Mouse (Mus musculus) hindbrain, embryonic 10.5 days (tissue): Measurements from ENCODE around the gene Nhsl1. TPM values are rescaled to one million over a fixed set of nuclear protein-coding genes. Genes with fewer than 3 reads are reported as not detected.
A peak's percentile ranks its signal among the peaks of the same experiment; 100 is the strongest.

Source experiments
- DNase-seq: peaks from one replicate; pipeline ENCODE4 v3.0.0-alpha.2; 2017; ENCODE audit warnings: low spot score
- H3K27ac ChIP-seq: fragments of 300-500 bp; sonication (generic); 2 replicates; pipeline ENCODE4 v1.5.1; 2016; ENCODE audit warnings: mild to moderate bottlenecking, moderate library complexity
- H3K27me3 ChIP-seq: fragments of 300-500 bp; sonication (generic); 2 replicates; pipeline ENCODE4 v1.6.1; 2016; ENCODE audit warnings: mild to moderate bottlenecking; ENCODE audit not compliant: poor library complexity, insufficient read depth, severe bottlenecking
- H3K36me3 ChIP-seq: fragments of 300-500 bp; sonication (generic); 2 replicates; pipeline ENCODE4 v1.6.1; 2016; ENCODE audit warnings: mild to moderate bottlenecking, moderate library complexity
- H3K4me1 ChIP-seq: fragments of 300-500 bp; sonication (generic); replicated peaks from 2 replicates; pipeline ENCODE4 v1.6.1; 2016; ENCODE audit warnings: mild to moderate bottlenecking
- H3K4me3 ChIP-seq: fragments of 300-500 bp; sonication (generic); 2 replicates; pipeline ENCODE4 v1.5.1; 2016; ENCODE audit warnings: mild to moderate bottlenecking, moderate library complexity
- H3K9me3 ChIP-seq: fragments of 300-500 bp; sonication (generic); 2 replicates; pipeline ENCODE4 v1.6.1; 2016; ENCODE audit warnings: mild to moderate bottlenecking, moderate library complexity
- WGBS: fragments of 180-500 bp; shearing (Covaris S2); methylation state at CpG from one replicate; pipeline ENCODE4 v1.1.7; 2016; 5-methylcytosine and 5-hydroxymethylcytosine counted together
- polyA plus RNA-seq: library from polyadenylated mRNA; unstranded; fragments of >200 nt; fragmentation: Nextera tagmentation; extraction: Ambion mirVana; gene quantifications from 2 replicates; pipeline ENCODE4 v1.2.1, GENCODE M21; 2016

The Nhsl1 gene
- polyA plus RNA-seq, 1 experiment from 2014 or later, result 15.7 TPM

GRCm38 (mm10) chr10:18463071-18463841 lies 144.5 kb downstream of the Nhsl1 start:
- no peak overlapping the region for H3K4me3 ChIP-seq
- H3K27me3 ChIP-seq, result no peaks in the 10 kb centered on the region
- peak overlapping the region; percentile 72 for H3K27ac ChIP-seq
- no peaks in the 10 kb centered on the region for H3K36me3 ChIP-seq
- 60% methylated on average over 23 of the region's 23 CpGs for WGBS
- no peak for DNase-seq
- H3K4me1 ChIP-seq, result peaks cover 47% of the 10 kb centered on the region
- H3K9me3 ChIP-seq, result no peaks in the 10 kb centered on the region

GRCm38 (mm10) chr10:18468396-18468795 lies 149.6 kb downstream of the Nhsl1 start:
- DNase-seq, result no peak
- H3K4me3 ChIP-seq, result no peak overlapping the region
- WGBS, result 41% methylated on average over 4 of the region's 4 CpGs
- H3K9me3 ChIP-seq, result no peaks in the 10 kb centered on the region
- H3K36me3 ChIP-seq, result peaks cover 10% of the 10 kb centered on the region
- H3K27ac ChIP-seq, result 0 out of 2 replicates have a peak overlapping the region, but pooled peaks have one; percentile 89
- H3K4me1 ChIP-seq, result peaks cover 55% of the 10 kb centered on the region
- H3K27me3 ChIP-seq, result no peaks in the 10 kb centered on the region

- WGBS, result 0% methylated on average over 17 of the region's 17 CpGs
- H3K27me3 ChIP-seq, result no peaks in the 10 kb centered on the region
- peak overlapping the region; percentile 89 for H3K27ac ChIP-seq
- H3K4me3 ChIP-seq, result peak overlapping the region; percentile 48
- H3K36me3 ChIP-seq, result peaks cover 18% of the 10 kb centered on the region
- H3K9me3 ChIP-seq, result no peaks in the 10 kb centered on the region
- peak; percentile 77 for DNase-seq
- peaks cover 50% of the 10 kb centered on the region for H3K4me1 ChIP-seq
Observed at GRCm38 (mm10) chr10:18469279-18470135, 150.7 kb downstream of the Nhsl1 start.

- WGBS, result 17% methylated on average over 20 of the region's 20 CpGs
- peaks cover 54% of the 10 kb centered on the region for H3K4me1 ChIP-seq
- H3K27me3 ChIP-seq, result no peaks in the 10 kb centered on the region
- peak; percentile 42 for DNase-seq
- no peaks in the 10 kb centered on the region for H3K9me3 ChIP-seq
- H3K36me3 ChIP-seq, result peaks cover 24% of the 10 kb centered on the region
- H3K27ac ChIP-seq, result peak overlapping the region; percentile 89
- H3K4me3 ChIP-seq, result peak overlapping the region; percentile 48
Observed at GRCm38 (mm10) chr10:18470351-18471060, 151.7 kb downstream of the Nhsl1 start.

- Histone ChIP-seq H3K9me3 (no peaks in the 10 kb centered on the region), H3K4me1 (peaks cover 54% of the 10 kb centered on the region), H3K27ac (peak overlapping the region; percentile 89), H3K36me3 (peaks cover 30% of the 10 kb centered on the region), H3K4me3 (peak overlapping the region; percentile 48), H3K27me3 (no peaks in the 10 kb centered on the region)
- DNase-seq, result no peak
- WGBS, result 91% methylated on average over 5 of the region's 5 CpGs
Observed at GRCm38 (mm10) chr10:18471648-18472047, 152.9 kb downstream of the Nhsl1 start.

GRCm38 (mm10) chr10:18475126-18475525 lies 156.3 kb downstream of the Nhsl1 start:
- 86% methylated on average over 6 of the region's 6 CpGs for WGBS

GRCm38 (mm10) chr10:18478294-18478693 lies 159.5 kb downstream of the Nhsl1 start:
- Histone ChIP-seq H3K36me3 (peaks cover 46% of the 10 kb centered on the region), H3K4me3 (no peak overlapping the region), H3K9me3 (no peaks in the 10 kb centered on the region), H3K27ac (no peak overlapping the region), H3K27me3 (no peaks in the 10 kb centered on the region), H3K4me1 (peaks cover 30% of the 10 kb centered on the region)
- no peak for DNase-seq
- WGBS, result 91% methylated on average over 4 of the region's 4 CpGs

More at GRCm38 (mm10) chr10:18475126-18475525, 156.3 kb downstream of the Nhsl1 start:
- H3K4me1 ChIP-seq, result peaks cover 32% of the 10 kb centered on the region
- H3K4me3 ChIP-seq, result no peak overlapping the region
- H3K36me3 ChIP-seq, result peaks cover 55% of the 10 kb centered on the region
- H3K9me3 ChIP-seq, result no peaks in the 10 kb centered on the region
- H3K27ac ChIP-seq, result no peak overlapping the region
- H3K27me3 ChIP-seq, result no peaks in the 10 kb centered on the region
- no peak for DNase-seq

- WGBS, result 90% methylated on average over 3 of the region's 3 CpGs
- no peak for DNase-seq
- Histone ChIP-seq H3K36me3 (peaks cover 36% of the 10 kb centered on the region), H3K27ac (no peak overlapping the region), H3K4me3 (no peak overlapping the region), H3K4me1 (peaks cover 30% of the 10 kb centered on the region), H3K27me3 (no peaks in the 10 kb centered on the region), H3K9me3 (no peaks in the 10 kb centered on the region)
Observed at GRCm38 (mm10) chr10:18479285-18479684, 160.5 kb downstream of the Nhsl1 start.

- Histone ChIP-seq H3K9me3 (no peaks in the 10 kb centered on the region), H3K36me3 (peaks cover 31% of the 10 kb centered on the region), H3K27me3 (no peaks in the 10 kb centered on the region), H3K27ac (no peak overlapping the region), H3K4me3 (no peak overlapping the region), H3K4me1 (peaks cover 27% of the 10 kb centered on the region)
- whole genome bisulfite sequencing, result 93% methylated on average over 10 of the region's 10 CpGs
- DNase-seq, result no peak
Observed at GRCm38 (mm10) chr10:18480836-18481235, 162.1 kb downstream of the Nhsl1 start.

- peak; percentile 25 for DNase-seq
- H3K4me1 ChIP-seq, result peaks cover 27% of the 10 kb centered on the region
- H3K27me3 ChIP-seq, result no peaks in the 10 kb centered on the region
- H3K9me3 ChIP-seq, result no peaks in the 10 kb centered on the region
- H3K27ac ChIP-seq, result peak overlapping the region; percentile 81
- no peak overlapping the region for H3K4me3 ChIP-seq
- 17% methylated on average over 4 of the region's 4 CpGs for WGBS
- peaks cover 18% of the 10 kb centered on the region for H3K36me3 ChIP-seq
Observed at GRCm38 (mm10) chr10:18482558-18483141, 163.9 kb downstream of the Nhsl1 start.

GRCm38 (mm10) chr10:18483658-18484057 lies 164.9 kb downstream of the Nhsl1 start:
- peaks cover 27% of the 10 kb centered on the region for H3K4me1 ChIP-seq
- 89% methylated on average over 3 of the region's 3 CpGs for WGBS

GRCm38 (mm10) chr10:18484731-18485130 lies 165.9 kb downstream of the Nhsl1 start:
- Histone ChIP-seq H3K4me3 (no peak overlapping the region), H3K36me3 (no peaks in the 10 kb centered on the region), H3K9me3 (no peaks in the 10 kb centered on the region), H3K27me3 (no peaks in the 10 kb centered on the region), H3K27ac (no peak overlapping the region), H3K4me1 (peaks cover 22% of the 10 kb centered on the region)
- 95% methylated on average over 5 of the region's 5 CpGs for WGBS
- no peak for DNase-seq

More at GRCm38 (mm10) chr10:18483658-18484057, 164.9 kb downstream of the Nhsl1 start:
- no peaks in the 10 kb centered on the region for H3K27me3 ChIP-seq
- H3K36me3 ChIP-seq, result peaks cover 8% of the 10 kb centered on the region
- H3K9me3 ChIP-seq, result no peaks in the 10 kb centered on the region
- DNase-seq, result no peak
- H3K27ac ChIP-seq, result no peak overlapping the region
- no peak overlapping the region for H3K4me3 ChIP-seq
